Mouse (Mus musculus) right cerebral cortex, postnatal 4 days (tissue): ENCODE results near the gene Pef1.

ENCODE experiments used
- DNase-seq: peaks from one replicate; pipeline ENCODE4 v3.0.0-alpha.2; 2022

Pef1 gene

DNA sequence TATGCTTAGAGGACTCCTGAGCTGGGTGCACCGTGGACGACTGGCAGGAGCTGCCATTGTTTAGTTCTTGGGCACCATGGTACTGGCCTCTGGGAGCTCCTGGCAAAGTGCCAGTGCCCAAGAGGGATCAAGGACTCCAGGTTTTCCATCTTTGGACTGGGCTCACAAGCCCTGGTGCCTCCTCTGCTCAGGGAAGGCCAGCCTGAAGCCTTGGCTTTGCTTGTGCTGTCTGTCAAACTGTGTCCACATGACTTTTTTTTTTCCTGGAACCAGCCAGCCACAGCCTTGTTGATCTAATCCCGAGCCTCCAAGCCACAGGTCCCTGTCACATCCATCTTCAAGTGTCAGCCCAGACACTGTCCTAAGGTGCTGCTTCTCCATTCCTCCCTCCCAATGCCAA lies 39.4 kb downstream of the Pef1 start:
- no peak for DNase-seq

DNA sequence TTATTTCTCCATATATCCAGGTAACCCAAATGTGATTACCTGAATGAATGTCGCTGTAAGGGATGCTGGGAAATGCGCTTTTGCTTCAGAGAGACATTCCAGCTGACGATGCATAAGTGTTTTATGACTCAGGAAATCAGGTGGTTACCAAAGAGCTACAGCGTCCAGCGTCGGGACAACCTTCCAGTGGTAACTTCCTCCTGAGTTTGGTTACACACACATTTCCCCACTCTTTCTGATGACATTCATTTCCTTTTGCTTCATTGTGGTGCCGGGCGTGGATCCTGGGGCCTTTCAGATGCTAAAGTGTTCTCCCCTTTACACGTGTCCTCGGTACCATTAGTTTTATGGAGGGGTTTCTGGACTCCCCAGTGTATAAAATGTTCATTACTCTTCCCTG lies 46.0 kb downstream of the Pef1 start:
- no peak for DNase-seq

DNA sequence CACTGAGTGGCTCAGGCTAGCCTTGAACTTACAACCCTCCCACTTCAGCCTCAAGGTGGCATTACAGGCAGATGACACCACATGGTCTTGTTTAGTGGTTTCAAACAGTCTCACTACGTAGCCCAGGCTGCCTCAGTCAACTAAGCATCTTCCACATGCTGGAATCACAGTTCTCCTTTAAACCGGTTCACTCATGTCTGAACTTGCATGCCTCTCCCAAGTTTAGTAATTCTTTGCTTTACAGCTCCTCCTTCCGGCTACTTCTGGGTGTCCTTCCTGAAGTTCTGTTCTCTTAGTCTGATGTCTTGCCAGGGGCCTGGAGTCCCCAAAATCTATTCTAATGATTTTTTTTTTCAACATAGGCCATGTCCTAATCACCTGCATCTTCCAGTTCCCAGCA lies 51.9 kb downstream of the Pef1 start:
- DNase-seq = no peak

DNA sequence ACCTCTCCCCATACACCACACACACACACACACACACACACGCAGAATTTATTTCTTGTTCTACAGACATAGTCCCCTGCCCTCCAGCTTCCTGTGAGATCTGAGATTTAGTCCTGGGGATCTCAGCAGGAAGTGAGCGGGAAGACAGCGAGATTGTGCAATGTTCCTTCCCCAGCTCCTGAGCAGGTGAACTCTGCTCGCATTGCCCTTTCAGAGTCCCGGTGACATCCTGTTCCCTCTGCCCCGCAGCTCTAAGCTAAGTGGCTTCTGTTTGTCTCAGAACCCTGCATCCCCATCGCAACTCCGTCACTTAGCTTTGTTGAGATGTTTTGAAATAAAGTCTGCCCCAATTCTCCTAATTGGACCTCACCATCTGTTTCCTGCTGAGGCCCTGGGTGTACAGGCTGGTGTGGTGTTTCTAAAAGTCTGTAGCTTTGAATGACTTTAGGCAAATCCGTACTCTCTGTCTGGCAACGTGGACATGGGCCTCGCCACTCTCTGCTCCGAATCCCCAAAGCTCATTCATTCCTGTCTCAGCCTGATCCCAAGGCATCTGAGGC lies 54.5 kb downstream of the Pef1 start:
- DNase-seq = no peak

DNA sequence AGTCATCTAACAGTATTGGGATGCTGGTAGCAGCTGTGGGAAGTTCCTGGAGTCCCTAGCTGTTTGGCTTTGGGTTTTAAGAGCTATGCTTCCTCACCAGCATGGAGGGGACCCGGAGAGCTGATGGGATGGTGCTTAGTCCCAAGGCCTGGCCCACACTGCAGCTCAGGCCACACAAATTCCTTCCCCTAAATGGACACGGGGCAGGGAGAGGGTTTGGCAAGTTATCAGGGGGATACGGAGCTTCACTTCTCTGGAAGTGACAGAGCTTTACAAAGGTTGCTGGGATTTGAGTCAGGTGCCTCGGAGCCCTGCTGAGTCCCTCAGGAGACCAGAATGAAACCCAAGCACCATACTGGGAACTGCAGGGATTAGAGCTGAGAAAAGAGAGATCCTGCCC lies 59.0 kb downstream of the Pef1 start:
- DNase-seq = no peak

DNA sequence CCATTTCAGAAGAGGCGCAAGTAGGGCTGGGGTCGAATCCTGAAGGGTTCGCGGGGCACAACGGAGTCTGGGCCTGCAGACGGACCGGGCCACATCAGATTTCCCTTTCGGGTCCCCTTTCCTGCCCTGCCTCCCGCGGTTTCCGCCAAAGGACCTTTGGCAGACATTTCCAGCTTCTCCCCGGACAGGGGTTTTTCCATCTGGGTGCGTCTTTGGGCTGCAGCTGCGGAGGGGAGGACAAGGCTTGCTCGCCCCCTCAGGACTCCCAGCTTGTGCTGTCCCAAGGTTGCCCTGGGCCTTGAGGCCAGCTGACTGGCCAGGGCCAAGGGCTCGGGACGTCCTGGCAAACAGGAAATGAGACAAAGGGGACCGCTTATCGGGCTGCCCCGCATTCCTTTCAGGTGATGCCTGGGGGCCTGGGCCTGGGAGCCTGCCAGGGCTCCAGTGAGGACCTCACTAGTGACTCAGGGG lies 61.1 kb downstream of the Pef1 start:
- DNase-seq = no peak

DNA sequence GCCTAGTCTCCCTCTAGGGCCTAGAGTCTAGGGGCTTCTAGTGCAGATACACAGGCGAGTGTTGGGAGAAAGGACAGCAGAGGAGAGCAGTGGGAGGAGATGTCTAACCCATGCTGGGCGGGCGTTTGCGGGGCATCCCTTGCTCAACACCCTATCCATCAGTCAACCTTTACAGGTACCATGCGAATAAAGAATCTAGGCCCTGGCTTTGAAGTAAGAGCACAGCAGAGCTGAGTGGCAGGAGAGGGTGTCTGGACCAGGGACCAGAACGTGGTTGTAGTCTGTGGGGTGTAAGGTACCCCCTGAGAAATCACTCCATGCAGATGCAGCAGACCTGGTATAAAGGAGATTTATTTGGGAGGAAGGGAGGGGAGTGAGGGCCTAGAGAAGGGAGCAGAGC lies 61.8 kb downstream of the Pef1 start:
- no peak for DNase-seq

DNA sequence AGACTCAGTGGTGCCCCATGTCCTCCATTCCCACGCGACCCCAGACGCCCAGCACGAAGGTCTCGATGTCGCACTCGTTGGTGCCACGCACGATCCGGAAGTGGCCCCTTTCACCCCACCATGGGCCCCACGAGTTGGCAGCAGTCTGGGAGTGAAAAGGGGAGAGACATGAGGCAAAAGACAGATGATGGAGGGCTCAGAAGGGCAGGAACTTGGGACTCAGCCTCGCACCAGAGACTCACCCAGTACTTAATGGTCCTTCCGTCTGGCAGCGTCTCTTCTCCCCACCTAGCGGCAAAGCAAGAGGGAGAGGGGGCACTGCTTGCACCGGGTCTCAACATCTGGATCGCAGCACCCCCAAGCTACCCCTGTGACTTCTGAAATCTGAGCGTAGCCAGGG lies 63.7 kb downstream of the Pef1 start:
- DNase-seq = no peak

DNA sequence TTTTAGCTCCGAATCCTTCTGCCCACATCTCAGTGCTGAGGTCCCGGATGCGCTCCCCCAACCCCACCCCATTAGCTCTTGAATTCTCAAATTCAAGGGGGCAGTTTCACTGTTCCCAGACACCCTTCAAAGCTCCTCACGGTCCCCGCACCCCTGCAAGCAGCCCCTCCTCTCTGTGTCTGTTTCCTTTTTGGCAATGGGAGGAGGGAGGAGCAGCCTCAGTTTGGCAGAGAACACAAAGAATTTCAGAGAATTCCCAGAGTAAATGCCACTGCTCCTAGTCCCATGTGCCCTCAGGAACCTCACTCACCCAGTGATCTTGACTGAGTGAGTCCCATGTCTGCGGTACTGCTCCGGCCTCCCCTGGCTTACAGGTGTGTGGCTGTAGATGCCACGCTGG lies 64.2 kb downstream of the Pef1 start:
- DNase-seq = no peak

DNA sequence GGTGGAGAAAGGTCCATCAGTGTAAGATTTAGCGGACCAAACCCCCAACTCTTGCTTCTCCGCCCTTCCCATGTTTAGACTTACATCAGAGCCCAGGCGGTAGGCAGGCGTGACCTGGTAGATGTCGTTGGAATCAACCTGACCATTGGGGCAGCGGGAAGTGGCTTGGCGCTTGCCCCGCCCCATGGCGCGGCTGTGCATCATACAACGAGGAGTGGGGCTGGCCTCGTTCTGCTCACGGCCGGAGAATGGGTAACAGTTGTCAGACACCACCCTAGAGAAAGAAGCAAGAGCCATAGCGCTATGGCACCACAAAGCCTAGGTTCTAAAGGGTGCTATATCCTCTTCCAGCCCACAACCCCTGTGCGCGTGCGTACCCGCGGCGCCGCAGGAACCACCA lies 65.0 kb downstream of the Pef1 start:
- no peak for DNase-seq

DNA sequence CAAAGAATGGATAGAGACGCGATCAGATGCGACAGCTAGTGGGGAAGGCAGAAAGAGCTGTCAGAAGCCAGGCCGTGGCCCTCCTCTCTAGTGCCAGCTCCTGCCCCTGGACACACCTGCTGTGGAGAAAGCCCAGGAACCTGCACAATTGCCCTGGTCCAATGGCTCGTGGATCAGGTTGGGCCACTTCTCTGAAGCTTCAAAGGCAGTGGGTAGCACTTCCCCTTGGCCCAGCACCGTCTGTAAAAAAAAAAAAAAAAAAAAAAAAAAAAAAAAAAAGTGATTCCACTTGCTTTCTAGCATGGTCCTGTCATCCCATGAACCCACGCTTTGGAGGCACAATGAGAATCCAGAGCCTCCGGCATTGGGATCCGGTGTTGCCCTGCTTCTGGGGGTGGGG lies 65.5 kb downstream of the Pef1 start:
- no peak for DNase-seq

DNA sequence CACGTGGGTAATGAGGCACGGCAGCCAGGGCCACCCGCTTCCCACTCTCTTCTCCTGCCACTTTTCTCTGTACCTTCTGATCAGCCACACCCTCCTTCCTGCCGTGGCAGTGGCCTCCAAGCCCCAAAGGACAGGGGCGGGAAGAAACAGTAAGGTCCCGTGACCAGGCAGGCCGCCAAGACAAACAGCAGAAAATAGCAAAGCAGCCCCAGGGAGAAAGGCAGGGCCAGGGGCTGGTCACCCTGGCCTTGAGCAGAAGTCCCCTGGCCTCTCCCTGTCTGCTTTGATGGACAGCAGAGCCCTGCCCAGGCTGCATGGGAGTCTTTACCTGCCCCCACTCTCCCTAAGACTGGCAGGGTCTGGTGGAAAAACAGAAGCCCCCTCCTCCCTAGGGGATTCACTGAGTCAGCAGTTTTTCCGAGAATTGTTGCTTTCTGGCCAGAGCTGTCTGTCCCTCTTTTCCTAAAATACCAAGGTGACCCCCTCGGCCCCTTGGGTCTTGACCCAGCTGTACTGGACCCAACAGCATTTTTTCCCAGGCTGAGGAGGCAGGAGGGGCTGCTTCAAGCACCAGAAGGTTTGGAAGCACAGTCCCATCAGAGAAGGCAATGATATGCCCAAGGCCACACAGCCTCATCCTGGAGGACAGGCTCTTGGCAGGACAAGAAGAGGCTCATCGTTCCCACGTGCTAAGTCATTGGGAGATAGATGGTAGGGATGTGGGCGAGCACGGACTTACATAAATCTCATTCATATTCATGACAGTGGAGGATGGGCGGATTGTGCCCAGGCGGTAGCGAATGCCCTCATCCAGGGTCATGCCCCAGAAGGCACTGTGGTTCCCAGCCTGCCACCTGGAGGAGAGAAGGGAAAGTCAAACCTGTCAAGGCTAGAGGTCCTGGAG lies 66.2 kb downstream of the Pef1 start:
- DNase-seq = peak; percentile 32

DNA sequence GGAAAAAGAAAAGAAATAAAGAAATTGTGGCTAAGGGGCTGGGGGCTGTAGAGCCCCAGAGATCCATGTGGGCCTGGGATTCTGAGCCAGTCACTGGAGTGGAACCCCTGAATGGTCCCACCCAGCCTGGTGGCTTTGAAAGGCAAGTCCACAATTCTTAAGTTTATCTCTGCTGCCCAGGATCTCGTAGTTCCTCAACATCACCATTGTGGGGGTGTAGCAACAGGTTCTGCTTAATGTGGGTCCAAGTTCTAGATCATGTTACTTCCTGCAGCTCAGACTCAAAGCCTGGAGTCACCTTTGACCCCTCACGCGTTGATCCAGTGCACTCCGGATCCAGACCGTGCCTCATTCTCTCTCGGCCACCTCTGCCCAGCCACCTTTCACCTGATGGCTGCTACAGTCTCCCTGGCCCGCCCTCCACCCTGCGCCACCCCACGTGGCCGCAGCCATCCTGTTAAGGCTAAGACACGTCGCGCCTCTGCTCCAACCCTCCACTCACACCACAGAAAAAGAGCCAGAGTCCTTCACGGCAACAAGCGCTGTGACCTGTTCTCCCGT lies 67.1 kb downstream of the Pef1 start:
- DNase-seq = no peak

DNA sequence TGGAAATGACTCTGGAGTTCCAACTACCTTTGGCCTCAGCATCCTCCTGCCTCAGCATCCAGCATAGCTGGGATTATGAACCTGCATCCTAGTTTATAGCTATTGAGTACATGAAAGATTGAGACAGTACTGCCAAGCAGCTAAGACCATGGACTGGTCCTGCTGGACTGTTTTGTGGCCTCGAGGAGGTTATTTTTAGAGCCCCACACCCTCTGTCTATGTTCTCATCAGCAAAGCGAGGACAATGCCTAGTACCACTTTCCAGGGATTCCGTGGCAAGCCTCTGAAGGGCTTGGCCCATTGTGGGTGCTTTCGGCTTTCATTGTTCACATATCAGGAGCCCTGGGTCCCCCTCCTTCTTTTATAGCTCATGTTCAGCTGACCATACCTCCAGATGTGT lies 68.0 kb downstream of the Pef1 start:
- DNase-seq = no peak

DNA sequence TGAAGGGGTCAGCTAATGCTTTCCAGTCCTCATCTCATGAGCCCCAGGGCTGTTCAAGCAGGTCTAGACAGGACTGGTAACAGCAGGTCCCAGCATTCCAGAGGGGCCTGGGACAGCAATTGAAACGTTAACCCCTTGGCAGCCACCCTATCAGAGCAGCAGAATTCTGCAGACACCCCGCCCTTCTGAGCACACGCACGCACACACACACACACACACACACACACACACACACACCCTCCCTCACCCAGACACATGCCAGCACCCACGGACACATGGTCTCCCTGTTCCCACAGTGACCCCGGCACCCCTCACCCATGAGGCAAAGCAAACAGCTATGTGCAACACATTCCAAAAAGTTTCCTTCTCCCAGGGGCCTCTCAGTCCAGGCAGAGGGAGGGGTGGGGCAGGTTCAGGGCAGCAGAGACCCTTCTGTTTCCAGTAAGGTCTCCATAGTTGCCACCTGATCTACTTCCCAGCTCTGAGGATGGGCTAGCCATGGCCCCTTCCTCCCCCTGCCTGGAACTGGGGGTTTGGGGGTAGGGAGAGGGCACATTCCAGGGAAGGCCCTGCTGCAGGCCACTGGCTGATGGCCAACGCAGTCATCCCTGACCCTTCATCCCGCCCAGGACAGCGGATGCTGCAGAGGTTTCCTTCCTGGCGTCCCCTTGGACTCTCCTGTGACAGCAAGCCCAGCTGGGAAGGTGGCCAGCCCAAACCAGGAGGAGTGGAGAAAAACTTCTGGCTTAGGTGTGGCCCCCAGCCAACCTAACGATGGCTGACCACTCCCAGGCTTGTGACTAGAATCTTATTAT lies 69.8 kb downstream of the Pef1 start:
- no peak for DNase-seq

DNA sequence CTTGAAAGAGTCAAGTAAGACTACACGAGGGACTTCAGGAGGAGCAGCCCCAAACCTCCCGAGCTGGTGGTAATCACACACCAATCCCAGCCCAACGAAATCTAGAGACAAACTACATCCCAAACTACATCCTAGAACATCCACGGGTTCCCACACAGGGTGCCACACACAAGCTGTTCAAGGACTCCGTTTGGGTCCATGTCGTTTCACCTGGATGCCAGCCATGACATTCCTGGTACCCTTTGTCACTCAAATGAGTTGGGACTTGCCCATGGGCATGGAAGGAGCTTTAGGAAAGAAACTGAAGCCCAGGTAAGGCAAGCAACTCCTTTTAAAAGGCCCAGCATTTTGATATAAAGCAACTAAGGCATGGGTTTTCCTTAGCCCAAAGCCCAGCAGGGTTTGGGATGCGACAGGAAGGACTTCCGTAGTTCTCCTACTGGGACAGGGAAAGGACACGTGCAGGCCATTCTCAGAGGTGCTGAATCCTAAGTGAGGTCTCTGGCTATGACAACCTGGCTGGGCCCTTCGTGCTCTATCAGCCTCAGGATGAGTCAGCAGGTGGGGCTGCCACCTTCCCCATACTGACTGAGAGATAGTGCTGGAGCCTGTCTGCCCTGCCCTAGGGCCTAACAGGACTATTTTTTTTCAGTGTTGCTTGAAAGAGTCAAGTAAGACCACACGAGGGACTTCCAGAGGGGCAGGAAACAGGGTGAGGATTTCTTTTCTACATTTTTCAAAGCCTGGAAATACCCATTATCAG lies 70.9 kb downstream of the Pef1 start:
- DNase-seq = no peak

DNA sequence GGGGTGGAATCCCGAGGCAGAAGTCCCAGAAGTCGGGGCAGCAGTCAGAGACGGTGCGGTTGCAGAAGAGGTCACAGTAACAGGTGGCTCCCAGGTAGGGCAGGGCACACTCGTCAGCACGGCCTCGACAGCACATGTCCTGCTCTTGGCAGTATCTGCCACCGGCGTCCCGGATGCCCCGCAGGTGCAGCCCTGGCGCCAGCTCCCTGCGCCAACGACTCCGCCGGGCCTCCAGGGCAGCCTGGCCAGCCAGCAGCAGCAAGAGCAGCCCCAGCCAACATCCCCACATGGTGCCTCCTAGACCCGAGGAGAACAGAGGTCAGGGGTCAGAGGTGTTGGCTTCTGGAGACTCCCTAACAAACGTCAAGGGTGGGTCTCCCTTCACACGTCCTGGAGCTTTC lies 71.6 kb downstream of the Pef1 start:
- DNase-seq = no peak

DNA sequence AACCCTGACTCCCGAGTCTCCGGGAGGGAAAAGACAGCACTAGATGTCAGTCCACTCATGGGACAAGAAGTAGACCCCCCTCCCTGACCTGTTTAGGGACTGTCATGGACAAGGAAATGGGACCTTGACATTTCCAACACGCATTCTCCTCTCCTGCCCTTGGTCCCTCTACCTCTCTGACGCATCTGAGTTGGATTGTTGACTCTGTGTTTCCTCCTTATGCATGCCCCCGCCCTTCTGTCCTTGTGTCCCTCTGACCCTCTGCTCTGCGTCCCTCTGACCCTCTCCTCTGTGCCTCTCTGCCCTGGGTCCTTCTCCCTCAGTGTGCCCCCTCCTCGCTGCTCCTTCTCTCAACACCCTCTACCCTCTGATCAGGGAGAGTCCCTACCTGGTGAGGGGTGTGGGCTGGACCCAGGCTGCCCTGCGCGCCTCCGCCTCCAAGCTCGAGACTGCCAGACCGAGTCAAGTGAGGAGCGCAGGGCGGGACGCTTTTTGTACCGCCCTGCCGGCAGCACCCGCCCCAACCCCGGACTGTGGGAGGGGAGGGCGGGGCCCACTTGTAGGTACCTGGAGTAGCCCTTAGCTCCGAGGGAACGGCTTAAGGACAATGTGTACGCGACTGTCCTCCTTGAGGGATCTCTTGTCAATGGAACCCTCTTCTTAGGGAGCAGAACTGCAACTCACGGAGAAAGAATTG lies 72.1 kb downstream of the Pef1 start:
- no peak for DNase-seq

DNA sequence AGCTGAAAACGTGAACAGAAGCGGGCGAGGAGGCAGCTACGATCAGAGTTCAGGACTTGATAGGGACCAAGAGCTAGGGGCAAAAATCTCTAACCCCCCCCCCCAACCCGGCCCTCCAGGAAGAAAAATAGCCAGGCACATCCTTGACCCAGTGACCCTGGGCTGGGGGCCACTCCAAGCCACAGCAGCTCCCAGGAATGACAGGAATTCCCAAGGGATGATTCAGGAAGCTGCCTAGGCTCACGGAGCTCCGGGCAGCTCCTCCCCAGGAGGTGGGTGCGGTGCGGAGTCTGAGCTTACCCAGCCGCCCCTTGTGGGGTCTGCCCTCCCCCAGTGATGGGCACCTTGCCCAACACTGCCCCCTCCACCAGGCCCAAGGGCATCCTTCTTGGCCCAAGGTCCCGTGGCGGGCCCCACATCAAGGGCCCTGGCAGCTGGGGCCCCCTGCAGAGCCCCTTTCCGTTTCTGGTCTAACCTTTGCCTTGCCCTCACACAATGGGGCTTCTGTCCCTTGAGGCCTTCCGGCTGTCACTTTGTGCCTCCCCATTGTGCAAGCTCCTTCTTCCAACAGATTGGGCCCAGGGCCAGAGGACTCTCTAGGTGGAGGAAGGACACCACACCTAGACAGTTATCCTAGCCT lies 72.8 kb downstream of the Pef1 start, which contains the start of gene Tinagl1:
Tinagl1 (minus strand) TSS at position 51 of the 640 bp plus-strand sequence.
- no peak for DNase-seq

DNA sequence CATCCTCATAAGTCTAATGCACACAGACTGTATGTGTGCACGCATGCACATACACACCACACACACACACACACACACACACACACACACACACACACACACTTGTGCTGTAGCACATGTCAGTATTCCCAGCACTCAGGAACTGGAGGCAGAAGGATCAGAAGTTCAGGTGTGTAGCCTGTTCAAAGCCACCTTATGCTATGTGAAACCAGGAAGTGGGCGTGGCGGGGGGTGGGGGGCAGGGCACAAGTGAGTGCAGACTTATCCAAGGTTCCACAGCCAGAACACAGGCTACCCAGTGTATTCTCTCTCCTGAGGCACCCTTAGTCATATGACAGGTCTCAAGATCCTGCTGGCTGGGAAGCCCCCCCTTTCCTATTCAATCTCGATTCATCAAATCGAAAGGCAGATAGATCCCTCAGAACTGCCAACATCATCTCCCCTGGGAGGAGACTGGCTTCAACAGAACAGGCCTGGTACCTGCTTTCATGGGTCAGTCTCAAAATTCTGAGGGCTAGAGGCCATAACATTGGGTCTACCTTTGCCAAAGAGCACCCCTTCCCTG lies 73.9 kb downstream of the Pef1 start:
- DNase-seq = no peak

DNA sequence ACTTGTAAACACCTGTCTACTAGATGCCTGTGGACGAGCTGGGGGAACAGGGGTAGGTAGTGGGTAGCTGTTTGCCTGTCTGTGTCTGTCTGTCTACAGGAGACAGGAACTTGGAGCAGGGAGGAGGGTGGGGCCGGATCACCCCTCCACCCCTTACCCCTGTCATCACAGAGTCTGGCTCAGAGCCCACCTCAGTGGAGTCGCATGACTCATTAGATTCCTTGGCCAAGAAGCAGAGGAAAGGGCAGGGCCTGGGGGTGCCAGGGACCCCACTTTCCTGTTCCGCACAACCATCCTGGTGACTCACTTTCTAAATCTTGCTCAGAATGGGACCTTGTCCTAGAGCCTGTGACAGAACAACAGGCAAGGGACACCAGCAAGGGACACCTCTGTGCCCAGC lies 74.7 kb downstream of the Pef1 start:
- no peak for DNase-seq
